16 mouse cellular contexts compared by ENCODE assay signal in genomic region chr8:83083452-83083851, GRCm38 (mm10).
"Had no signal": no experiment of that assay in that cellular context is flagged by ENCODE, and none has a peak within 500 bp of the region (broad histone marks: within the 10 kb centered on the region; RNA-seq: fewer than 3 reads in every experiment).

No protein-coding gene starts in this region.

- DNase-seq: liver, postnatal 0 days; lung, adult 2 months; lung, postnatal 14 days; lung, postnatal 36 days; right cerebral cortex, postnatal 14 days; thymus, adult 2 months; thymus, postnatal 25 days; thymus, postnatal 4 days had no signal

- H3K27ac ChIP-seq: lung, embryonic 15.5 days; macrophage; midbrain, embryonic 13.5 days; midbrain, embryonic 15.5 days; neural tube, embryonic 12.5 days; stomach, embryonic 15.5 days; stomach, postnatal 0 days had no signal

- H3K27me3 ChIP-seq: lung, embryonic 15.5 days; midbrain, embryonic 13.5 days; midbrain, embryonic 15.5 days; neural tube, embryonic 12.5 days; stomach, embryonic 15.5 days had no signal

- H3K36me3 ChIP-seq: lung, embryonic 15.5 days; midbrain, embryonic 13.5 days; midbrain, embryonic 15.5 days; neural tube, embryonic 12.5 days; stomach, embryonic 15.5 days had no signal

- H3K4me3 ChIP-seq: lung, embryonic 15.5 days; megakaryocyte, embryonic 14.5 days; midbrain, embryonic 13.5 days; midbrain, embryonic 15.5 days; neural tube, embryonic 12.5 days; stomach, embryonic 15.5 days had no signal

- H3K4me1 ChIP-seq: lung, embryonic 15.5 days; midbrain, embryonic 13.5 days; midbrain, embryonic 15.5 days; neural tube, embryonic 12.5 days; stomach, embryonic 15.5 days had no signal

- H3K9me3 ChIP-seq: lung, embryonic 15.5 days; megakaryocyte, embryonic 14.5 days; midbrain, embryonic 13.5 days; midbrain, embryonic 15.5 days; neural tube, embryonic 12.5 days; stomach, embryonic 15.5 days had no signal
